Mouse (Mus musculus): ENCODE measurements around the gene Fam71e2.

Fam71e2 gene

DNA sequence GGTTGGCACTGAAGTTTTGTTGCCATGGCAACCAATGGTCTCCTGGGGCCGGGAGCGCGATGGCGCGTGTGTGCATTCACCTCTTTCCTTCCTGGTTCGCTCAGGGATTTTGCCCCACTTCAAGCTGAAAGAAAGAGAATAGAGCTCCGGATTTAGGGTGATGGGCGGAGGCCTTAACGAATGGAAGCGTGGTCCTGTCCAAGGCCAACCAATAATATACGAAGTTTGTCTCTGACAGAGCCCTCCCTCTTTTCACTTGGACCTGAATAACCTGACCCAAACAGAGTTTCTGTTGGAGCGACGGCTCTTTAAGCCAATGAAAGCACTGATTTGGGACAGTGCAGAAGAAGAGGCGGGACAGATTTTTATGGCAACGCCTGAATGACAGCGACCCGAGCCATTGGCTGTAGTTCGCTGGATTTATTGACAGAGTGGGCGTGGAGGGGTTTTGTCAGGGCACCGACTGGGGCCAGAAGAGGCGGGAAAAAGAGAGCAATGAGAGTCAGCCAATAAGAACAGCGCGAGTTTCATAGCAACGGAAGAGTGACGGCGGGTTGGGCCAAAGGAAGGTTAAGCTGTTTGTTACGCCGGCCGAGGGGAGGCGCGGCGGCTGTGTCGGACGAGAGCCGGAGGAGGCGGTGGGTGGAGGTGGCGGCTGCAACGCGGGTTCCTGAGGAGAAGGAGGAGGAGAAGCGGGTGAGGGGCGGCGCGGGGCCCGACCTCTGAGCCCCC is 31.4 kb downstream of the Fam71e2 start, which contains the start of gene Kmt5c:
Kmt5c (plus strand) TSS at position 572 of the 732 bp plus-strand sequence.
- DNase-seq (ENCODE audit: extremely low spot score, low spot score) = peak; percentile 92

GRCm38 (mm10) chr7:4739041-4739543 is 32.0 kb downstream of the Fam71e2 start:
- DNase-seq (ENCODE audit: extremely low spot score, low spot score) = no peak

- DNase-seq (ENCODE audit: extremely low spot score, low spot score) = no peak
These were observed 38.1 kb downstream of the Fam71e2 start for GRCm38 (mm10) chr7:4732968-4733392.

GRCm38 (mm10) chr7:4731090-4731489 is 40.0 kb downstream of the Fam71e2 start:
- no peak for DNase-seq (ENCODE audit: extremely low spot score, low spot score)

GRCm38 (mm10) chr7:4725169-4725568 is 45.9 kb downstream of the Fam71e2 start, which contains the start of gene Tmem150b:
Gene Tmem150b (minus strand): TSS chr7:4725249.
- DNase-seq (ENCODE audit: extremely low spot score, low spot score) = no peak

GRCm38 (mm10) chr7:4724359-4724758 is 46.7 kb downstream of the Fam71e2 start:
- DNase-seq (ENCODE audit: extremely low spot score, low spot score) = no peak

GRCm38 (mm10) chr7:4723508-4723907 is 47.6 kb downstream of the Fam71e2 start:
- no peak for DNase-seq (ENCODE audit: extremely low spot score, low spot score)

- no peak for DNase-seq (ENCODE audit: extremely low spot score, low spot score)
These were observed 51.8 kb downstream of the Fam71e2 start for GRCm38 (mm10) chr7:4719276-4719675.

GRCm38 (mm10) chr7:4716955-4717354 is 54.1 kb downstream of the Fam71e2 start:
- no peak for DNase-seq (ENCODE audit: extremely low spot score, low spot score)

DNA sequence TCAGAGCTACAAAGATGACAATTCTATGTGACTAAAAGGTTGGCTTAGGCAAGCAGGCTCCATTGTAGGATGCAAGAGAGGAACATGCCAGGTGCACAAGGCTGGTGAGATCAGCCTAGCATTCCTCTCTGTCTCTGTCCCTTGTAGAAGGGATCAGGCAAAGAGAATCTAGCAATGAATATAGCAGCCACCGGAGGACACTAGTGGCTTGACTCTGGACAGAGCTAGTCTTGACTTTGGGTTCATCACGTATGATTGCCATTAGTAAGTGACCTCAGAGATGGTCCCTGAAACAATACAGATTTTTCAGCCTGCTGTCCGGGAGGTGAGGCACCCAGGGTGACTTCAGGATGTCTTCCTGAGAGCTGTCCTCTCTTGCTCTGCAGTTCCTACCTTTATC is 58.5 kb downstream of the Fam71e2 start:
- no peak for DNase-seq (ENCODE audit: extremely low spot score, low spot score)

DNA sequence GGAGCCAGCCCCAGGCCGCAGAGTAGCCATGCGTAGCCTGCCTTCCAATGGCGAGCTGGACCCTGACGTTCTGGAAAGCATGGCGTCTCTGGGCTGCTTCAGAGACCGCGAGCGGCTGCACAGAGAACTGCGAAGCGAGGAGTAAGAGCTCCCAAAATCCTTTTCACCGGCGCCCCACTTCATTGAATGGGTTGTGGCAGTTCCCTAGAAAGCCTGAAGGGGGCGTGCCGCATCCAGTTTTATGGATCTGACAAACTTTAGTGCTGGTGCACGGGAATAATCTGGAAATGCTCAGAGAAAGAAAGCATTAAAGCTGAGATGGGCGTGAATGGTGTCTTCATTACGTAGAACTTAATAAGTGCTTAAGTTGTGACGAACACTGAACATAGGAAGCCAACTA is 66.0 kb downstream of the Fam71e2 start:
- peak; percentile 35 for DNase-seq (ENCODE audit: extremely low spot score, low spot score)

All from neural tube, embryonic 10.5 days (tissue).